Mouse (Mus musculus): ENCODE measurements at regions not wholly inside any gene's neighbourhood (a gene's known extent, or its start where the extent isn't known, plus 50 kb on each side); places are given as distances from the start of the nearest gene placed in this dataset.

DNA sequence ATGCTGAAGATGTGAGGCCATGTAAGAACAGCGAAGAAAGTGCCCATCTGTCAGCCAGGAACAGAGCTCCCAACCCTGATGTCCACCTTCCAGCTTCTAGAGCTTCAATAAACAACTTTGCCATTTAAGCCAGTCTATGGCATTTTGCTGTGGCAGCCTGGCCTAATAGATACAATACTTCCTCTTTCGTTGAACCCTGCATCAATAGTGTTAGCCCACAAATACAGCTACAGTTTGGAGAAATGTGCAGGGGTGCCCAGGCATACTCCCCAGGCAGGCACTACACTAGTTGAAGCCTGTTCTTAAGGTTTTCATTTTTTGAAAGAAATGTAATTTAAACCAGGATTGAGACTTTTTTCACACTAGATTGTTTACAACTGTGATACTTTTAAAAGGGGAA, 199.9 kb upstream of the Rnd3 start:
- no peak for DNase-seq

DNA sequence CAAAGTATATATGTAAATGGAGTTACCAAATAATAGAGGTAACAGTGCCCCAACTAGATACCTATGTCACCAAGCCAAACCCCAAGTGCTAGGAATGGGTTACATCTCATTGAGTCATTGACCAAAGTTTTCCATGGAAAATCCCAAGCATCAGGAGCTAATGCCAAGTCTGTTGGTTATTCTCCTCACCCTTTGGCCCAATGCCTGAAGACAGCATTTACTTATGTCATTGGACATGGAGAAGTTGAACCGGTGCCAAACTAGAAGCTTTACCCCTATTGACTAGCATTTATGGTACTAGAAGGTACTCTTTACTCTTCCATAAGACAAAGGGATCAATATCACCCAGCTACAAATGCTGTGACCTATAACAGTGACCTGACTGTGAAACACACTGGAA, 198.2 kb upstream of the Rnd3 start:
- intact Hi-C loops (cut with DNase I) = no loop called here
- DNase-seq = no peak

More for the DNA sequence above, 199.9 kb upstream of the Rnd3 start:
- intact Hi-C loops (cut with DNase I) = no loop called here

DNA sequence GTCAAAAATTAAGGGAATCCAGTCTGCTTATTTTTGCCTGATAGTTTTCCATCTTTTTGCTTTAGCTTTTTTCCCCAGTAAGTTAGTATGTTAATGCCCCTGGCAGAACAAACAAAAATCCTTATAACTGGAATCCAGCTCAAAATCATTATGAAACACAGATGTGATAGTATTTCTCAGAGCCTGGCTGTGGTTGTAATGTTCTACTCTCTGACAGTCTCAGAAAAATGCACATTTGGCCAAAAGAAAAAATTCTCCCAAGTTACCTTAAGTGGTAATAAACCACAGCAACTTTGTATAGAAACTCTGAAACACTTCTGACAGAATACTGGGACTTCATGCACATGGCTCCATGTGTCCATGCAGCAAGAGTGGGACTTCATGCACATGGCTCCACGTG, 193.5 kb upstream of the Rnd3 start:
- intact Hi-C loops (cut with DNase I) = no loop called here

DNA sequence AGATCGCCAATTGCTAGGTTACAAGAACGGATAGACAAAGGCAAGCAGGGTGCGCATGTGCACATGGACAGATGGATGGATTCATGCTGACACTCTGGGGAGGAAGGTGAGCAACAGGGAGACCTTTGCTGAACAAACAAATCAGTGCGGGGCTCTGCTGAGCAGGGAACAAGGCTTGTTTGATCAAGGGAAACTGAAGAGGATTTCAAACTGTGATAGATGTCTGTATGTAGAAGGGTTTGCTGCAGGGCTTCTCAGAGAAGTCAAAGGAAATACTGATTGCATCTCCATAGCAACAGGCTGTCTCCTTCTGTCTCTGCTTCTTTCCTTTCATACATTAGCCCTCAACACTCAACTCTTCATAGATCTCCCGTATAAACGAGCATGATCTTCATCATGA, 185.5 kb upstream of the Rnd3 start:
- intact Hi-C loops (cut with DNase I) = no loop called here
- no peak for DNase-seq

More for the DNA sequence above, 193.5 kb upstream of the Rnd3 start:
- DNase-seq = no peak

DNA sequence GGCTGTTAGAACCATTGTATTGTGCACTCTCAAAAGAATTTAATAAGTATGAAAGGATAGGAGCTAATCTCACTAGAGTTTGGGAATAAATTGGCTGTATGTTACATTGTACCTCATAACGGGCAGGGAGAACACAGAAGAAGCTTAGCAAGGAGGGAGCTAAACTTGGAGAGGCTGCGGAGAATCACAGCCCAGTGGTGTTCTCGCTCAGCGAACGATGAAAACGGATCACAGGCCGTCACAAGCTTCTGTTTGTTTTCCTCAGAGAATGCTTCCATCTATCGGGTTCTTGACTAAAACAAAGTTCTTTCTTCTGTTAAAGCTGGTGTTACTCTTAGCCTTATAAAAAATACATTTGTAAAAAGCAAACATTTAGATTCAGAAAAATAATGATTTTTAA, 178.2 kb upstream of the Rnd3 start:
- intact Hi-C loops (cut with DNase I) = loop anchor here (10.0 kb wide), 1 partner anchor 238 kb away; no protein-coding TSS in a partner anchor
- no peak for DNase-seq

DNA sequence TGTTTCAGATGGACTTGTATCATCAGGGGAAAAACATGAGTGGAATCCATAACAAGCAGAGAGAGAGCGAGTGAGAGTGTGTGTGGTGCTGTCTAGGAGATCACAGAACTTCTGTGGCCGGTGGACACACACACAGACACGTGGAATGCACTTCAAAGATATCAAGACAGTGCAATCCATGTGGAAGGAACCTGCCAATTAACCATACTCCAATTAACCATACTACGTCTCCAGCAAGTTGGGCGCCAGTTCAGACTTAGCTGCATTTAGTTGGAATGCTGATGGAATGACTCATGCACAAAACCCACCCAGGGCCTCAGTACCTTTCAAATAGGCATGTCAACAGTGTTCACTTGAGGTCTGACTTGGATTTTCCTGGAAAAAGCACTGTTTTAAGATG, 172.8 kb upstream of the Rnd3 start:
- DNase-seq = no peak
- intact Hi-C loops (cut with DNase I) = loop anchor here (10.0 kb wide), 1 partner anchor 243 kb away; no protein-coding TSS in a partner anchor

DNA sequence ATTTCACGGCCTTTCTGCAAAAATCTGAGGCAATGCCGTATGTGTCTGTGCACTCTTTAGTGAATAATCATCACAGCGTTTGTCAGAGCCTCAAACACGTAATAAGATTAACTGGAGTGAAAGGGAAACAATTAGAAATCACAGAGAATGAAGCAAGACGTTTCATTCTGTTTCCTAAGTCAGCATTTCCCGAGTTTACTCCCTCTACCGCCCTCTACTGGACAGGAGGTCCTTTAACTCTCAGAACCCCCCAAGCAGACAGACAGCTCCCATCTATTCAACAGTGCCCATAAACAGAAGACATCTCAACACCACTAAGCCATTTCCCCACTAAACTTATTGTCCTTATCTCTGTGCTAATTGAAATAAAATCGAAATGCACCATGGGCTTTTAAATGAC, 167.5 kb upstream of the Rnd3 start:
- no peak for DNase-seq
- intact Hi-C loops (cut with DNase I) = no loop called here

DNA sequence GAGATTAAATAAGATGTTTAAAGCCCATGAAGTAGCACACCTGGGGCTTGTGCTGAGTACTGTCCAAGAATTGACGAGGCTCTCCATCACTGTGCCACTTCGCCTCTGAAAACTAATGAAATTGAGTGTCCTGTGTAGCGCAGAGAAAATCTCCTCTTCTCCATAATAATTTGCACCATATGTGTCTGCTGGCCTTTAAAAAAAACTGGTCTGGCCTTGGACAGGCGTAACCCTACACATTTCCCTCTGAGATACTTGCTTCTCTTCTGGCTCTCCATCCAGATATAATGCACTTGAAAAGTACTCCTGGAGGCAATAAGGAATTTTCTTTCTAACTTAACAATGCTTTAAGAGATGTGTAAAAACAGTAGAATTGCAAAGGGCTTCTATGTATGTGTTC, 164.5 kb upstream of the Rnd3 start:
- DNase-seq = no peak

DNA sequence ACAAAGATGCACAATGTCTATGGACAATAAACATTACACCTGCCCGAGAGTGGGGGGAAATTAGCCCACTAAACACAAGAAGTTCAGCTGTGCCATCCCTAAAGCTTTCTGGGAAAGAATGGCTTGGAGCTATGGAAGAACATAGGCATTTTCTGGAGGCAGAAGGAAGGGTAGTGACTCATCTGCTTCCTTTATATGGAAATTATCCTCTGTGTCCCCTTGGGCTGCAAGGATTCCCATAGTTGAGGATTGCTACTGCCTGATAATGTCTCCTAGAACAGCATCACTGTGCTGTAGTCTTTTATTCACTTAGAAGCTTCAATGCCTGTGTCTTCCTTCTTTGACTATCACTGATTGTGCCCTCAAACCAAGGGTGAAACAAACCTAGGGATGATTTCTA, 157.3 kb upstream of the Rnd3 start:
- intact Hi-C loops (cut with DNase I) = no loop called here
- no peak for DNase-seq

More for the DNA sequence above, 164.5 kb upstream of the Rnd3 start:
- intact Hi-C loops (cut with DNase I) = no loop called here

DNA sequence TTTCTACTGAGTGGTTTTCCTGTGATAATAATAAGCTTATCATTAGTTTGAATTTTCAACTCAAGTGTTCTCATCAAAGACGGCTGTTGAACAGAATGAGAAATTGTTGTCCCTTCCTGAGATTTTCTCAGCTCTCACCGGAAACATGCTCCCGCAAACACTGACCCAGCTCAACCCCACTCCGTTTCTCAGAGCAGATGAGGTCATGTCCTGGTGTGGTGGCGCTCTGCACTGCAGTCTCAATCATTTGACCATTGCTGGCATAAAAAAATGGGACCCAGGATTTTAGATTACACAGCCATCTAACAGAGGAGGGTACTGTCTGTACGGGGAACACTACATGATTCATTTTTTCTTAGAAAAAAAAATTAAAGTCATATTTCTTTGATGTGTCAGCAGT, 156.5 kb upstream of the Rnd3 start:
- intact Hi-C loops (cut with DNase I) = no loop called here
- peak in 1 of 2 experiments; percentile 8 for DNase-seq

DNA sequence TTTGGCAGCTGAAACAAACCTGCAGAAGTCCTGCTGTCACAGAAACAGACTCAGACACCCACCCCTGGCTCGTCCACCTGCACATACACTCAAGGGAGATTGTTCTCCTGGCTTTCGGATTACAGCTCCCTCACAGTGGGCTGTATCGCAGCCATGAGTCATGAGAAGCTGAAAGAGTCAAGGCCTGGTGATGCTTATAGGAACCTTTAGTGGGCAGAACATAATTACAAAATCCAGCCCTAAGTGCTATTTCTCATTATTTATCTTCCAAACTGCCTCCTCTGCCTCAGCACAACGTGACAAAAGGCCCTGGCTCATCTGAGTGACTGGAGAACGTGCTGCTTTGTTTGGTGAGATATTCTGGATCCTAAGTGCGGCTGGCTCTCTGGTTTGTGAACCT, 155.8 kb upstream of the Rnd3 start:
- no peak for DNase-seq
- intact Hi-C loops (cut with DNase I) = no loop called here

DNA sequence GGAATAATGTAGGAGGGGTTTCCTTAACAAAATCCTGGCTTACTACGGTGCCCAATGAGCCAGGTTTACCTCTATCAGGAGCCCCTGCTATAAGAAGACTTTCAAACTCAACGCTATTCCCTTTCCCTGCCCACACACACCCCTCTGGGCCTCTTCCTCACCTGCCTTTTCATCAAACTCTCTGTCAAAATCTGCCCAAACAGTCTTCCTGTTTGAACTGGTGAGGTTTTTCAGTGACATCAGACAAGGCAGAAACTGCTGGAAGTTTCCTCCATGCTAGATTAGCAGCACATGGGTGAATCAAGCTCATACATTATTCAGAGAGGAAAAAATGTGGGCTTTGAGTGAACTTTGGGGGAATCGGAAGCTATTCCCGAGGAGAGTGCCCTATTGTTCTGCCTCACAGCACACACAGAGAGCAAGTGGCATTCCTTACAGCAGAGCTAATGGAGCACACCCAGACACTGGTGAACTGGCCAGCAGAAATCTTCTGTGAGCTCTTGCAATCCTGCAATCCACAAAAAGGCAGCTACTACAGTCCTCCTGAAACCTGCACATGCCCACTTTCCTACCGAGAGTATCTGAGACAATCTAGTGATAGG, 141.8 kb upstream of the Rnd3 start:
- intact Hi-C loops (cut with DNase I) = no loop called here
- DNase-seq = no peak

DNA sequence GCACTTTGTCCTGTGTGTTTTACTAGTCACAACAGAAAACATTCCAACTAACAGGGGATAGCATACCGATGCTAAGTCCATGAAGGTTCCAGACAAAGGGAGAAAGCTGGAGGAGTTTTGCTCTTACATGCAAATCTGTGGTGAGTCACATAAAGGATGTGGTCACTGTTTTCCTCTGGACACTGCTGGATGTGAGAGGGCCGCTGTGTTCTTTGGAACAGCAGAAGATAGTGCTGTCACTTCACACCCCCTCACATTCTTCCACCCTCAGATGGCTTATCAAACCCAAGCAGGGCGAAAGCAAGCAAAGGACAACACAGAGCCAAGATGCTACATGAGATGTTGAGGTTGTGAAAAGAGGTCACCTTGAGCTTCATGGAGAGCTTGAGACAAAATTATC, 139.8 kb upstream of the Rnd3 start:
- intact Hi-C loops (cut with DNase I) = no loop called here
- DNase-seq = no peak

DNA sequence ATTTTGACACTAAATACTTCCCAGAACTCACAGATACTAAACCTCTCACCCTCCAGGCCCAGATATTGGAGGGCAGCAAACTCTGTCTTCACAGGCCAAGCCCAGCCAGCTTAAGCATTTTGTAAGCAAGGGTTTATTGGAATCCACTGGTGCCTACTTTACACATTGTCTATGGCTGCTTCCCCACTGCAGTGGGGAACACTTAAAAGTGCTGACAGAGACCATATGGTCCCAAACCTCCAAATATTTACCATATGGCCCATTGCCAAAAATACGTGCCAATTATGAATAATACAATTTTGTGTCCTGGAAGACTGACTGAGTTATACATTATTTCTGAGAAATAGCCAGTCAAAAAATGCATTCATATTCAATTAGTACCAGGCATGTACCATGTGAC, 136.7 kb upstream of the Rnd3 start:
- intact Hi-C loops (cut with DNase I) = no loop called here
- DNase-seq = no peak

DNA sequence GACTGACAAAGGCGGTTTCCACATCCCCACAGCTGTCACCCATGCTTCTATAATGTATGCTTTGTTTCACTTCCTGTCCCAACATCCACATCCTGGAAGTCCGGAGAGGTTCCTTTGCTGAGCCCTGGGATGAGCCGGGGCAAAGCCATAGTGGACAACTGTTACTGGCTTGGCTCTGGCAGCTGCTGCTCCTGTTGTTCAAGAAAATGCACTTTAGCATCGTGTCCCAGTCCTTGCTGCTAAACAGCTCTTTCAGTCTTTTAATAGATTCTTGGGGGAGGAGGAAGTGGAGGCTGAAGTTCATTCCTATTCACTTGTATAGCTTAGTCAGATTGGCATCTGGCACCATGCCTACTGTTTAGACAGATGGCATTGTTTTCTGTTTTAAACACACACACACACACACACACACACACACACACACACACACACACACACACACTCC, 135.9 kb upstream of the Rnd3 start:
- no peak for DNase-seq

DNA sequence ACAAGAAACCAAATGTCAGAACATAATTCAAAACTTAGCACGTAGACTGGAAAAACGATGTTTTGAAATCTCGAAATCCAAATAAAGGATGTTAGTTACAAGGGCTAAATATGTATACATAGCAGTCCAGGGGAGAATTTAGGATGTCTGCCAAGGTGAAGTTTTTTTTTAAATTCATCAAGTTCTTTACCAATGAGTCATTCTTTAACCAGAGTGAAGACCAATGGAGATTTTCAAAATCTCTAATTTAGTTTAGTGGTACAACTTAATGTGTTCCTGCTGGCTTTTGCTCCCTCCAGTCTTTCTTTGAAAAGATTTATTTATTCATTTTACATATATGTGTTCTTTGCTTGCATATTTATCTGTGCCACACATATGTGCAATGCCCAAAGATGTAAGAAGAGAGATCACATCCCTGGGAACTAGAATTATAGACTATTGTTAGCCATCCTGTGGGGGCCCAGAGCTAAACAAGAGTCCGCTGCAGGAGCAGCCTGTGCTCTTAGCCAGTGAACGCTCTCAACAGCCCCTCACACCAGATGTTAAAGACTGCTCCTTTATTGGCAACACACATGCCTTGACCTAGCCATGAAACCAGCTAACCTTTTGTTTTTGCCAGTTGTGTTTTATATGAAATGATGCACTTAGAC, 130.6 kb upstream of the Rnd3 start:
- DNase-seq = no peak
- intact Hi-C loops (cut with DNase I) = no loop called here

More for the DNA sequence above, 135.9 kb upstream of the Rnd3 start:
- intact Hi-C loops (cut with DNase I) = no loop called here

DNA sequence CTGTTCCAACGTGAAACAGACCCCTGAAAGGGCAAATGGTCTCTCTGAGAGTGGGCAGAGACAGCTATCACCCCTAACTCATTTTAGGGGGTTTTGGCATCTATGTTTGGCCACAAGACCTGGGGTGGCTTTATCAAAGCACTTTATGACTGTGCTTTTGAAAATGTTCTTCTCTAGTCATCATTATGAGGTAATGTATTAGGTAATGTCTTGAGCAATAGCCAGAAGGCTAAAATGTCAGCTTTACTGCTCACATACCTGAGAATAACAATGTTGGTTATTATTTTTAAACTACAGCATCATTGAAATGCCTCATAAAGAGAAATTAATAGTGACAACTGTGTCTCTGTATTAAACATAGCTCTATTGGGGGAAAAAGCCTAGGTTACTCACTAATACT, 129.9 kb upstream of the Rnd3 start:
- intact Hi-C loops (cut with DNase I) = no loop called here
- no peak for DNase-seq

DNA sequence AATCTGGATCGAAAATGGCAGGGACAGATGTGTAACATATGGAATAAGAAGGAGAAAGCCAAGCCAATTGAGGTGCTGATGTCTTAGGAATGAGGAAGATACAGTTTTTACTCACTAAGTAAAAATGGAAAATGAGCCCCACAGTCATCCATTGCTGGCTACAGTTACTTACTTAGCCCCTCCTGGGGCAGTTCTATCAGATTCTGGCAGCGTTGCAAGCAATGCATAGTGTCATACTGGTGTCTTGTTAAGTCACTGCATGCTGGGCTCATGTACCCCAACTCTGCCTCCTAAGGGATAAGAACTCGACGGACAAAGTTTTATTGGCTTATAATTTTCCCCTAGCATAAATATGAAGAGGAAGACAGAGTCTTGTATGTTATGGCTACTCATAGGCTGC, 129.4 kb upstream of the Rnd3 start:
- intact Hi-C loops (cut with DNase I) = no loop called here
- no peak for DNase-seq

DNA sequence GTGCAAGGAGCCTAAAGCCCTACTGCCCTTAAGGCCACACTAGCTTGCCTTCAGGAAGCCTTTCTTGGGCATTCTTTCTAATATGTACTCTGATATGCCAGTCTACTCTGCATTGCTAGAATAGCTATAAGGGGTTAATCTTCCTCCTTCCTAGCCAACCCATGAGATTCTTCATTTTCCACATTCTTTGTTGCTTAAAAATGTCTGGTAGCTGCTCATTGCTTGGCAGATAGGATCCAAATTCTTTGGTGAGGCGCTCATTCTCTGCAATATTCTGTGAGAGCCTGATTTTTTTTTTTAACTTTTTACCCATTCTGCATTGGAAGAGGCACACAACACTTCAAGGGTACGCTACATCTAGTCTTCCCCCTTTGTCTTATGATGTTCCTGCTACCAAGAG, 127.7 kb upstream of the Rnd3 start:
- DNase-seq = no peak
- intact Hi-C loops (cut with DNase I) = no loop called here

DNA sequence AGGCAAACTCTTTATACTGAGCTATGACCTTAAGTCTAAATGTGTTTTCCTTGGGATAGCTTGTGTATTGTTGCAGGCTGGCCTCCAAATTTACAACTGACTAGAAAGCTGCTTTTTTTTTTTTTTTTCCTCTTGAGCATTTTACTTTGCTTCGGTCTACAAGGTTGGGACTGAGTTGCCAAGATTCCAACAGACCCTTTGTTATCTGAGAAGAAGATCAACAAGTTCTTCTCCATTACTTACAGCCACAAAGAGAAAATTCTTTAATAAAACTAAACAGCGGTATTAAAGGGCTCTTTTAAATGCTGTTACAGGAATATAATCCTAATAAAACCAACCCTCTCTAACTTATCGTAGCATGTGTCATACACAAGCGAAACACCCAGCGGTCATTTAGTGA, 124.4 kb upstream of the Rnd3 start:
- intact Hi-C loops (cut with DNase I) = loop anchor here (2.0 kb wide), 1 partner anchor 14 kb away; no protein-coding TSS in a partner anchor
- DNase-seq = no peak

DNA sequence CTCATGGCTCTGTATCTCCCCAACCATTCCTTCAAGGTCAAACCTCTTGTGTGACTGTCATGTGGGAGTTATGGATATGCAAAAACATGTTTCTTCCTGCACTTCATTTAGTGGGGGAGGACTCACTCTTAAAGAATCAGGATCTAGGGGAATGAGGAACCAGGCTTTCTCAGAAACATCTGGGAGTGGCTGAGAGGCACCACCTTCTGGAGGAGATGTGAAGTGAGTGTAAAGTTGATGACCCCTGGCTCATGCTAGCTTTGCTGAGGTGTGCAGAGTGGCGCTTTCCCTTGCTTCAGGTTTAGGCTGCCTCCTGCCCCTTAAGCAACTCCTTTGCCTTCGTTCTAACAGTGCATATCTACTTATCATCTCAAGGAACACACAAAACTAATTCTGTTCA, 119.6 kb upstream of the Rnd3 start:
- DNase-seq = no peak
- intact Hi-C loops (cut with DNase I) = loop anchor here (10.0 kb wide), 1 partner anchor 954 kb away; no protein-coding TSS in a partner anchor

DNA sequence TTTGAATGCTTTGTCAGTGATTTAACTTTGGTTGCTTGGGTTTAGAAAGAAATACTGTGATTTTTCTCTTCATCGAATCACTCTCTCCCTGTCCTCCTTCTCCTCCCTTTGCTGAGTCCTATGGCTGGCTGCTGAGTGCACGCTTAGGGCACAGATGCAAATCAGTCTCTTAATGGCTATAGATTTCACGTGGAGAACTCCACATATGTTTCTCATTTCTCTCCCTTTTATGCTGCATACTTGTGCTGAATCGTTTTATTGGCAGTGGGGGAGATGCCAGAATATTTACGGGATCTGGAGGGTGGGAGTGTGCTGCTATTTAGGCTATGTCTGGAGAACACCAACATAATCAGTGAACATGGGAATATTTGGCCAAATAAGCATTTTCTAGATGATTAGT, 118.8 kb upstream of the Rnd3 start:
- DNase-seq = no peak
- intact Hi-C loops (cut with DNase I) = loop anchor here (10.0 kb wide), 1 partner anchor 953 kb away; no protein-coding TSS in a partner anchor
